Mouse (Mus musculus): Measurements from ENCODE around the gene Gm28047. TPM values are rescaled to one million over a fixed set of nuclear protein-coding genes. Genes with fewer than 3 reads are reported as not detected.

Gene Gm28047
- not detected for polyA plus RNA-seq (2012; fragmentation: generic; extraction: Trizol)

- Histone ChIP-seq H3K79me2 (ENCODE audit: control insufficient read depth, insufficient read depth) (peaks cover 47% of the 10 kb centered on the region), H3K27me3 (ENCODE audit: control insufficient read depth, insufficient read depth, insufficient read length) (no peaks in the 10 kb centered on the region)
- no peak for TF ChIP-seq REST (IDR thresholded peaks at IDR 0.05; ENCODE audit: insufficient read depth, insufficient read length)
- TF ChIP-seq CEBPB (IDR thresholded peaks at IDR 0.05; ENCODE audit: insufficient read depth, poor library complexity, severe bottlenecking) = no peak
- TF ChIP-seq POLR2A (IDR thresholded peaks at IDR 0.05; ENCODE audit: insufficient read length, low read depth) = peak; percentile 95
- no peak for TF ChIP-seq E2F4 (IDR thresholded peaks at IDR 0.05; ENCODE audit: insufficient read depth)
- peak; percentile 85 for TF ChIP-seq POLR2AphosphoS2 (IDR thresholded peaks at IDR 0.05; ENCODE audit: insufficient read length, low read depth)
- TF ChIP-seq MYOD1 (IDR thresholded peaks at IDR 0.05; ENCODE audit: control insufficient read depth in 1 of 3, insufficient read length in 2 of 3, low read depth in 2 of 3) = peak in 1 of 3 experiments; percentile 34
- no peak for TF ChIP-seq TCF3 (IDR thresholded peaks at IDR 0.05; ENCODE audit: insufficient read length, low read depth)
- peak in 2 of 3 experiments; percentile 31 to 41 for TF ChIP-seq MYOG (IDR thresholded peaks at IDR 0.05; ENCODE audit: control insufficient read depth in 1 of 3, insufficient read depth in 1 of 3, insufficient read length in 2 of 3, low read depth in 2 of 3)
- peak; percentile 18 for TF ChIP-seq MAX (IDR thresholded peaks at IDR 0.05; ENCODE audit: low read depth)
- no peak for TF ChIP-seq USF1 (IDR thresholded peaks at IDR 0.05; ENCODE audit: low read depth)
- no peak for TF ChIP-seq TCF12 (IDR thresholded peaks at IDR 0.05; ENCODE audit: insufficient read depth, poor library complexity, severe bottlenecking)
- peak; percentile 63 for TF ChIP-seq SRF (IDR thresholded peaks at IDR 0.05; ENCODE audit: control insufficient read depth, insufficient read length, low read depth)
Measured at GRCm38 (mm10) chr15:102624970-102625686, at the start of gene Gm28047, which contains the start of gene Atf7. Gene Gm28047, minus strand, starts transcription at chr15:102625067. Gene Atf7, minus strand, starts transcription at chr15:102625464.

GRCm38 (mm10) chr15:102673548-102673947 lies 48.7 kb upstream of the Gm28047 start:
- H3K27me3 ChIP-seq (ENCODE audit: control insufficient read depth, insufficient read depth, insufficient read length) = no peaks in the 10 kb centered on the region
- no peak for TF ChIP-seq TCF3 (IDR thresholded peaks at IDR 0.05; ENCODE audit: insufficient read length, low read depth)
- peak; percentile 21 for TF ChIP-seq POLR2A (IDR thresholded peaks at IDR 0.05; ENCODE audit: insufficient read length, low read depth)
- no peak overlapping the region for H3K4me3 ChIP-seq
- no peaks in the 10 kb centered on the region for H3K36me3 ChIP-seq (ENCODE audit: control insufficient read depth, insufficient read depth)
- no peak overlapping the region for H3ac ChIP-seq (ENCODE audit: control insufficient read depth, insufficient read length)
- H3K4me2 ChIP-seq (ENCODE audit: low read depth) = peak overlapping the region; percentile 96
- H3K79me2 ChIP-seq (ENCODE audit: control insufficient read depth, insufficient read depth) = peaks cover 23% of the 10 kb centered on the region

More at GRCm38 (mm10) chr15:102624970-102625686, at the start of gene Gm28047, which contains the start of gene Atf7:
- H3K4me3 ChIP-seq = peak within 1 kb of the TSS; percentile 72
- peak within 1 kb of the TSS; percentile 56 for H3ac ChIP-seq (ENCODE audit: control insufficient read depth, insufficient read length)
- no peaks in the 10 kb centered on the region for H3K36me3 ChIP-seq (ENCODE audit: control insufficient read depth, insufficient read depth)
- peak within 1 kb of the TSS; percentile 90 for H3K4me2 ChIP-seq (ENCODE audit: low read depth)

- peak within 1 kb of the TSS; percentile 70 for H3K4me3 ChIP-seq
- no peaks in the 10 kb centered on the region for H3K27me3 ChIP-seq (ENCODE audit: control insufficient read depth, insufficient read depth, insufficient read length)
- H3K79me2 ChIP-seq (ENCODE audit: control insufficient read depth, insufficient read depth) = peaks cover 29% of the 10 kb centered on the region
- TF ChIP-seq REST (IDR thresholded peaks at IDR 0.05; ENCODE audit: insufficient read depth, insufficient read length) (no peak), MYOD1 (IDR thresholded peaks at IDR 0.05; ENCODE audit: control insufficient read depth in 1 of 3, insufficient read length in 2 of 3, low read depth in 2 of 3) (peak in 1 of 3 experiments; percentile 16), POLR2AphosphoS2 (IDR thresholded peaks at IDR 0.05; ENCODE audit: insufficient read length, low read depth) (no peak), E2F4 (IDR thresholded peaks at IDR 0.05; ENCODE audit: insufficient read depth) (no peak), TCF3 (IDR thresholded peaks at IDR 0.05; ENCODE audit: insufficient read length, low read depth) (no peak), MYOG (IDR thresholded peaks at IDR 0.05; ENCODE audit: control insufficient read depth in 1 of 3, insufficient read depth in 1 of 3, insufficient read length in 2 of 3, low read depth in 2 of 3) (peak in 1 of 3 experiments; percentile 28), POLR2A (IDR thresholded peaks at IDR 0.05; ENCODE audit: insufficient read length, low read depth) (peak; percentile 16), CEBPB (IDR thresholded peaks at IDR 0.05; ENCODE audit: insufficient read depth, poor library complexity, severe bottlenecking) (0 out of 2 replicates have a peak, but pooled peaks have one; percentile 35), SRF (IDR thresholded peaks at IDR 0.05; ENCODE audit: control insufficient read depth, insufficient read length, low read depth) (no peak), USF1 (IDR thresholded peaks at IDR 0.05; ENCODE audit: low read depth) (no peak), MAX (IDR thresholded peaks at IDR 0.05; ENCODE audit: low read depth) (no peak), TCF12 (IDR thresholded peaks at IDR 0.05; ENCODE audit: insufficient read depth, poor library complexity, severe bottlenecking) (no peak)
- H3K4me2 ChIP-seq (ENCODE audit: low read depth) = peak within 1 kb of the TSS; percentile 96
- peaks cover 7% of the 10 kb centered on the region for H3K36me3 ChIP-seq (ENCODE audit: control insufficient read depth, insufficient read depth)
- peak within 1 kb of the TSS; percentile 92 for H3ac ChIP-seq (ENCODE audit: control insufficient read depth, insufficient read length)
Measured at GRCm38 (mm10) chr15:102672215-102673071, 47.6 kb upstream of the Gm28047 start, which contains the start of gene Atp5g2. Gene Atp5g2, minus strand, starts transcription at chr15:102672352.

GRCm38 (mm10) chr15:102671721-102672214 lies 46.9 kb upstream of the Gm28047 start:
- Histone ChIP-seq H3K36me3 (ENCODE audit: control insufficient read depth, insufficient read depth) (peaks cover 14% of the 10 kb centered on the region), H3ac (ENCODE audit: control insufficient read depth, insufficient read length) (peak overlapping the region; percentile 92), H3K27me3 (ENCODE audit: control insufficient read depth, insufficient read depth, insufficient read length) (no peaks in the 10 kb centered on the region), H3K4me3 (peak overlapping the region; percentile 70), H3K79me2 (ENCODE audit: control insufficient read depth, insufficient read depth) (peaks cover 29% of the 10 kb centered on the region), H3K4me2 (ENCODE audit: low read depth) (peak overlapping the region; percentile 96)
- no peak for TF ChIP-seq MAX (IDR thresholded peaks at IDR 0.05; ENCODE audit: low read depth)
- TF ChIP-seq POLR2AphosphoS2 (IDR thresholded peaks at IDR 0.05; ENCODE audit: insufficient read length, low read depth) = peak; percentile 70
- peak; percentile 67 for TF ChIP-seq POLR2A (IDR thresholded peaks at IDR 0.05; ENCODE audit: insufficient read length, low read depth)
- TF ChIP-seq MYOG (IDR thresholded peaks at IDR 0.05; ENCODE audit: control insufficient read depth in 1 of 3, insufficient read depth in 1 of 3, insufficient read length in 2 of 3, low read depth in 2 of 3) = peak in 2 of 3 experiments; percentile 1 to 27
